Mouse (Mus musculus) ovary, adult 10 weeks (tissue): ENCODE measurements around the gene Nanos1. TPM values are rescaled to one million over a fixed set of nuclear protein-coding genes. Genes with fewer than 3 reads are reported as not detected.

Source experiments
- polyA plus RNA-seq: library from polyadenylated mRNA; stranded (reverse); fragments of 350-450 nt; fragmentation: Illumina TruSeq; extraction: RNeasy Lipid Tissue Mini Kit (QIAGEN cat#74804); gene quantifications from one replicate; pipeline ENCODE4 v1.2.3, GENCODE M21; 2014

The Nanos1 gene
- 7.2 TPM for polyA plus RNA-seq

DNA sequence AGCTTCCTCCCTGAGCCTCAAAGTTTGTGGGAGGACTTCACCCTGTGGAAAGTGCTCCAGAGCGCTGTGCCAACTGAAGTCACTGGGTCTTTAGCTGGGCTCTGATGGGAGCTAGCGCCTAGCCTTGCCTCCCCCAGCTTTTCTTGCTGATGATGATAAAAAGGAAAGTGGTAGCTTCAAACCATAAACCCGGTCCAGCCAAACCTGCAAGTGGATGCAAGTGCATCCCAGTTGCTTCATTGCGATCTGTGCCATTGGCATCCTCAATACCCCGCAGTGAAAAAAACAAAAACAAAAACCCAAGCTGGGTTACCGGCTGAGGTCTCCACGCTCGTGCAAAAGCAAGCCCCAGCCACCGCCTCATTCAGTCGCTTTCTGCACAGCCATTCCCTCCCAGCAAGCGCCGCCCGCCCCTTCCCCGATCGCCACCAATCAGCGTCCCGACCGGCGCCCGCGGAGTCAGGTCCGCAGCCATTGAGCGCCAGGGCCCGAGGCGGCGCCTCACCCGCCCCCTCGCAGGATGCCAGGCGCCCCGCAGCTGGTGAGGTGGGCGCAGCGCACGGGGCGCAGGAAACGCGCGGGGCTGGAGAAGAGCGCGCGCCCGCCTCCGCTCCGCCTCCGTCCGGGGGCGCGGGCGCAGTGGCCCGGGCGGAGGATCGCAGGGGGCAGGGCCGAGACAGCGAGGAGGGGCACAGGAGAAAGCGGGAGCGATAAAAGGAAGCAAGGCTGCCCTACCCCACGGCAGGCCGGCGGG lies at the start of gene Nanos1:
Gene Nanos1 (plus strand): TSS at position 550 of the 754 bp plus-strand sequence.

DNA sequence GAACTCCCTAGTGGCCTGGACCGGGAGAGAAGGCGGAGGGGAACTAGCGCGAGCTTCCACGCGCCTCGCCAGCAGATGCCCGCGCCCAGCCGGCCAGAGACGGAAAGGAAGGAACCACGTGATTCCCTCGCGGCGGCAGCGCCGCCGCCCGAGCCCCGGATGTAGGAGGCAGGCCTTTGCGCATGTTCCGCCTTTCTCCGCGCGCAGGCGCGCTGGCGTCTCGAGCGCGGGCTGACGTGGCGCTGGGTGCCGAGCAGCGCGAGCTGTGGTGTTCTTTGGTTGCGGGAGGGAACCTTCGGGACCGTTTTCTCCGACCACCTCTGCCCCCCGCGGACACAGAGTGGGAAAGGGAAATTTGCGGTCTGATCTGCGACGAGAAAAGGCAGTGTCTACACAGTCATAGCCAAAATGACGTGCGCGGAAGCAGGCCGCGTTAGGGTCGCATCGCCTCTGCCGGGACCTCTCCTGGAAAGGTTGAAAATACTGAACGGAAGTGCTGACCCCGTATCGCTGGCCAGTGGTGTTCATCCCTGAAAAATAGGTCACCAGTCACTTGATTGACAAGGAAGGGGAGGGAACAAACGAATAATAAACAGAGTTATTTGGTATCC lies 34.9 kb downstream of the Nanos1 start, which contains the start of gene Eif3a:
Gene Eif3a (minus strand): TSS at position 108 of the 611 bp plus-strand sequence.

Other genes with a start within 250 kb of the Nanos1 start
- gene Cacul1, start 175.0 kb upstream of the Nanos1 start, polyA plus RNA-seq, result 92.0 TPM
- 332 TPM for gene Eif3a, start 34.7 kb downstream of the Nanos1 start, polyA plus RNA-seq
- gene Fam45a, start 55.6 kb downstream of the Nanos1 start, polyA plus RNA-seq, result 84.0 TPM
- 9.6 TPM for gene Sfxn4, start 105.5 kb downstream of the Nanos1 start, polyA plus RNA-seq
- 210 TPM for gene Prdx3, start 118.6 kb downstream of the Nanos1 start, polyA plus RNA-seq
- gene Grk5, start 133.8 kb downstream of the Nanos1 start, polyA plus RNA-seq, result 18.6 TPM